Mouse (Mus musculus): ENCODE measurements around the gene Dlg1. TPM values are rescaled to one million over a fixed set of nuclear protein-coding genes. Genes with fewer than 3 reads are reported as not detected.

Dlg1 gene
- polyA plus RNA-seq, 1 experiment: 11.9 TPM

- no peak for TF ChIP-seq GATA1 (IDR thresholded peaks at IDR 0.05; ENCODE audit: low read length)
Observed at GRCm38 (mm10) chr16:31893396-31894141, 230.3 kb downstream of the Dlg1 start.

- TF ChIP-seq GATA1 (IDR thresholded peaks at IDR 0.05; ENCODE audit: low read length): no peak
Observed at GRCm38 (mm10) chr16:31896971-31897774, 233.9 kb downstream of the Dlg1 start.

GRCm38 (mm10) chr16:31898546-31899326 is 235.5 kb downstream of the Dlg1 start:
- TF ChIP-seq GATA1 (IDR thresholded peaks at IDR 0.05; ENCODE audit: low read length): no peak

- no peak for TF ChIP-seq GATA1 (IDR thresholded peaks at IDR 0.05; ENCODE audit: low read length)
Observed at GRCm38 (mm10) chr16:31901886-31902285, 238.6 kb downstream of the Dlg1 start.

- TF ChIP-seq GATA1 (IDR thresholded peaks at IDR 0.05; ENCODE audit: low read length): no peak
Observed at GRCm38 (mm10) chr16:31903239-31903638, 240.0 kb downstream of the Dlg1 start.

- no peak for TF ChIP-seq GATA1 (IDR thresholded peaks at IDR 0.05; ENCODE audit: low read length)
Observed at GRCm38 (mm10) chr16:31905331-31905730, 242.1 kb downstream of the Dlg1 start.

GRCm38 (mm10) chr16:31905891-31906825 is 242.9 kb downstream of the Dlg1 start:
- no peak for TF ChIP-seq GATA1 (IDR thresholded peaks at IDR 0.05; ENCODE audit: low read length)

- no peak for TF ChIP-seq GATA1 (IDR thresholded peaks at IDR 0.05; ENCODE audit: low read length)
Observed at GRCm38 (mm10) chr16:31906896-31907295, 243.7 kb downstream of the Dlg1 start.

- no peak for TF ChIP-seq GATA1 (IDR thresholded peaks at IDR 0.05; ENCODE audit: low read length)
Observed at GRCm38 (mm10) chr16:31908959-31909358, 245.7 kb downstream of the Dlg1 start.

GRCm38 (mm10) chr16:31910281-31910847 is 247.1 kb downstream of the Dlg1 start:
- no peak for TF ChIP-seq GATA1 (IDR thresholded peaks at IDR 0.05; ENCODE audit: low read length)

GRCm38 (mm10) chr16:31917776-31918175 is 254.5 kb downstream of the Dlg1 start:
- TF ChIP-seq GATA1 (IDR thresholded peaks at IDR 0.05; ENCODE audit: low read length): no peak

GRCm38 (mm10) chr16:31918248-31918724 is 255.0 kb downstream of the Dlg1 start:
- no peak for TF ChIP-seq GATA1 (IDR thresholded peaks at IDR 0.05; ENCODE audit: low read length)

- no peak for TF ChIP-seq GATA1 (IDR thresholded peaks at IDR 0.05; ENCODE audit: low read length)
Observed at GRCm38 (mm10) chr16:31924368-31924767, 261.1 kb downstream of the Dlg1 start.

Other genes with a start within 250 kb of the Dlg1 start
- not detected in 2 replicates for gene Bdh1, start 241.2 kb upstream of the Dlg1 start, polyA plus RNA-seq (2012)
- gene Meltf, start 215.4 kb downstream of the Dlg1 start, polyA plus RNA-seq (2012): not detected in 2 replicates

All from G1E-ER4 (cell line).